ENCODE assay signal across 11 mouse cellular contexts in genomic region chr2:92787925-92788410, GRCm38 (mm10).
"Had no signal": no experiment of that assay in that cellular context is flagged by ENCODE, and none has a peak within 500 bp of the region (broad histone marks: within the 10 kb centered on the region; RNA-seq: fewer than 3 reads in every experiment).

No protein-coding gene starts in this region.

- H3K4me2 ChIP-seq: limb, embryonic 13.5 days; liver, embryonic 15.5 days; neural tube, embryonic 12.5 days had no signal

- H3K27ac ChIP-seq: limb, embryonic 13.5 days; liver, embryonic 15.5 days; neural tube, embryonic 12.5 days; stomach, postnatal 0 days had no signal

- H3K4me3 ChIP-seq: limb, embryonic 13.5 days; liver, embryonic 15.5 days; neural tube, embryonic 12.5 days had no signal

- H3K4me1 ChIP-seq: liver, embryonic 15.5 days; neural tube, embryonic 12.5 days had no signal

- ATAC-seq: lung, postnatal 0 days had no signal

- H3K9ac ChIP-seq: limb, embryonic 13.5 days; liver, embryonic 15.5 days; neural tube, embryonic 12.5 days had no signal

- DNase-seq: kidney, postnatal 14 days; left cerebral cortex, postnatal 4 days; lung, adult 2 months; lung, postnatal 36 days; midbrain, embryonic 14.5 days; thymus, postnatal 4 days had no signal

- H3K36me3 ChIP-seq: limb, embryonic 13.5 days; liver, embryonic 15.5 days; neural tube, embryonic 12.5 days had no signal

- H3K27me3 ChIP-seq: limb, embryonic 13.5 days; liver, embryonic 15.5 days; neural tube, embryonic 12.5 days had no signal

- H3K9me3 ChIP-seq: limb, embryonic 13.5 days; liver, embryonic 15.5 days; neural tube, embryonic 12.5 days had no signal
